Mouse (Mus musculus) thymus, postnatal 0 days (tissue): ENCODE measurements around the gene Dock2. TPM values are rescaled to one million over a fixed set of nuclear protein-coding genes. Genes with fewer than 3 reads are reported as not detected.

Experiments used
- DNase-seq: peaks from one replicate; pipeline ENCODE4 v3.0.0-alpha.2; 2015; ENCODE audit warnings: low spot score
- polyA plus RNA-seq: library from polyadenylated mRNA; unstranded; fragments of >200 nt; fragmentation: Nextera tagmentation; extraction: Ambion mirVana; gene quantifications from 2 replicates; pipeline ENCODE4 v1.2.1, GENCODE M21; 2015

The Dock2 gene
- polyA plus RNA-seq, 1 experiment from 2014 or later = 56.7 TPM

DNA sequence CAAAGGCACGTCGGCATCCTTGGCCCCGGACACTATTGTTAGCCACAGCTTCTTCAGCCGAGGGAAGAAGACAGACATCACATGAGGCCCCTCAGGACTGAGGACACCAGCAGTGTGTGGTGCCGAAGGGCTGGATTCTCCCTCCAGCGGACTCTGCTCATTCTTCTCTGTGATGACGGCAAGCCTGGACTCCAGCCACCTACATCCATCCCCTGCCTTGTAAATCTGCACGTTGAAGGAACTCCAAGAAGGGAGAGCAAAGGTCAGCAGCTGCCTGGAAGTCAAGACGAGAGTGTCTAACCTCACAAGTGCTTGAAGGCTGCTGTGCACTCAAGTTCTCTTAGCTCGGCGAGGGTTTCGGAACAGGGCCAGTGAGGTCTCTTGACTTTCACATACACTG lies 428.3 kb downstream of the Dock2 start:
- DNase-seq = no peak

DNA sequence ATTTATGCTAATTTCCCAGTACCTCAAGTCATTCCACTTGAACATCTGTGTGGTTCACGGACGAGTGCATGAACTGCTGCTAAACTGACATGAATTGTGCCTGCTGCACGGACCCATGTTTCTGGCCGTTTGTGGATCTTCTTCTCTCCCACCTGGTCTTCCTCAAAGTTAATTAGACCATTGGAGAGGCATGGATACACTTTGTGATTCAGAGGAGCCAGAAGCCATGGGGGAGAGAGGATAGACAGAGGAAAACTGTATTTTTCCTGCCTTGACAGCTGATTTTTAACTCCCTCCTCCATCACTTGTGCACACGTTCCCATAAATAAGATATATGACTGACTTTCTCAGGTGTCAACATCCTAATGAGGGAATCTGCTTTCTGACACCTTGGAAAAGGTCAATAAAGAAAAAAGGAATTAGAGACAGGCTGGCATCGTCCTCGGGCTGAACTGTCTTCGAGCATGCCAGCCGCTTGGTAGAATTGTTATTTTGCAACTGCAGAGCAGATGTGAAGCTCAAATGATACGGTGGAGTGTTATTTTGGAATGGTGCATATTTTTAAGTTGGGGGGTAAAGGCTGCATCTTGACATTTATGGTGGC lies 434.1 kb downstream of the Dock2 start:
- no peak for DNase-seq

DNA sequence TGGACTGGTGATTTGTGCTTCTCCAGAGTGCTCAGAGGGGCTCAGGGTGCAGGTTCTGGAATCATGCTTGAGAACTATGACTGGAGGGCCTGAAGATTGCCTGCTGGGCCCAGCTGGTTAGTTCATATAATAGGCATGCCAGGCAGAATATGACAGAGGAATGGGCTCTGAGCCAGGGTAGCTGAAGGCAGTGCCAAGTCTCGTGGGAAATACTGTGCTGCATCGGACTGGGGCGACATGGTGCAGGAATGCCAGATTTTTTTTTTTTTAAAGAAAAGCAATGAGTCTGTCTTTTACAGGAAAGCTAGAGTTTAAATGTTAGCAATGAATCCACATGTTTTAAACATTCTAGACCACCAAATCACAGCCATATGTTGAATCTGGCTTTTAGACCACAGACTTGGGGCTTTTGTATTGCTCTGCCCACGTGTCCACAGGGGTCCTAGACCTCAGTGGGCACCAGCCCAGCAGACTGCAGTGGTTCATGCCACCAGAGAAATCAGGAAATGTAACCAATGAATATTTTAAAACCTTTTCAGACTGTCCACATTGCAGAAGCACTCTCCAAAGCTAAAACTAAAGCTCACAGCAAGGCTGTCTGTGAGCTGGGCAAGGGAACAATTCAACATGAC lies 435.3 kb downstream of the Dock2 start:
- DNase-seq = no peak

DNA sequence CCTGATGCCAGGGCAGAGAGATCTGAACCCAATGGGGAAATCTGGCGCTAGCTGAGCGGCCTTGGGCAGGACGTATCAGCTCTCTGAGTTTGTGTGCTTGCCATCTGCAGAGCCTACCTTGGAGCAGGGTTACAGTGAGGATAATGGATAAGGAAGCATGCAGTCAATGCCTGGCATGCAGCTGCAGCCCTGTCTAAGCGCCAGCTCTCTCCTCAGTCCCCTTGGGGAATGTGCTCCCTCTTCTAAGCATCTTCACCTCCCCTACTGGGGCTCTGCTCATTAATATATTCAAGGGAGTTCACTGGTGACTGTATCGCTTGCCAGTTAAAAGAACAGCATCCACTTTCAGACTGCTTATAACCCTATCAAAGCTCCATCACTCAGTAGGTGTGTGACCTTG lies 439.4 kb downstream of the Dock2 start:
- no peak for DNase-seq

DNA sequence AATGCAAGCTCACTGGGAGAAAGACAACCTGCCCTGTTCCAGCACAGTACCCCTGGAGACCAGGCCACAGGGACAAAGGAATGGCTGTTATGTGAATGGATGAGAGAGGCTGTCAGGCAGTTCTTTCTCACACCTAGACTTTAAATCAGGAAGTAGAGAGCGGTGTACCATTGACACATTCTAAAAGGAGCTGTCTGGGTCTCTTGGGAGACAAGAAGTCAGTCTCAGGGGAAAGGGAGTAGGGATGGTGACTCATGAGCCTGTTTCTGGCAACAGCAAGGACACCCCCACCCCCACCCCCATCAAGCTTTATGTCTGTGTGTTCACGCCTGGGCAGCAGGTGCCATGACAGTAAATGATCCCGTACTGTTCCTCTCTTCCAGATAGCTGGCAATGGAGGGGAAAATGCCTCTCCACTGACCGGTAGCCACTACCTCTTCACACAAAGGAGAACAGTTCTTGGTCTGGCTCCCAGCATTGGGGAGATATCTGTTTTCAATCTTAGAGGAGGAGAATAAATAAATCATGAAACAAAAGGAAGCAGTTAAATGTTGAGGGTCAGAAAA lies 439.9 kb downstream of the Dock2 start:
- DNase-seq = no peak

DNA sequence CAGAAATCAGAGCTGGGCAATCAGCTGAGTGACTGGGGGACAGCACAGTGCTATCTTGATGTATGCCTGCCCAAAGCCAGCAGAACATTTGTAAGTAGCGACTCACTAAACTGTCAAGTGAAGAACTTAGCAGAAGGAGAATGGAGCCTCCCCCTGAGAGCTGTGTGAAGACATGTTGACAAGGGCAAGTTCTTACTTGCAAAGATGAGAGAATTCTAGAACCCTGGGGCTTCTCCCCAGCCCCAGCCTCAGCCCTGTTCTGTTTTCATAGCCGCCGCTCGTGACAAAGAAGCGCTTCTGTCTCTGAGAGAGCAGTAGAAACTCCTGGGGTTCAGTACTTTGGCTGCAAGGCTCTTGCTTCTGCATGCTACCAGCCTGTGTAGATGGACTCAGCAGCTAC lies 444.0 kb downstream of the Dock2 start:
- DNase-seq = no peak

DNA sequence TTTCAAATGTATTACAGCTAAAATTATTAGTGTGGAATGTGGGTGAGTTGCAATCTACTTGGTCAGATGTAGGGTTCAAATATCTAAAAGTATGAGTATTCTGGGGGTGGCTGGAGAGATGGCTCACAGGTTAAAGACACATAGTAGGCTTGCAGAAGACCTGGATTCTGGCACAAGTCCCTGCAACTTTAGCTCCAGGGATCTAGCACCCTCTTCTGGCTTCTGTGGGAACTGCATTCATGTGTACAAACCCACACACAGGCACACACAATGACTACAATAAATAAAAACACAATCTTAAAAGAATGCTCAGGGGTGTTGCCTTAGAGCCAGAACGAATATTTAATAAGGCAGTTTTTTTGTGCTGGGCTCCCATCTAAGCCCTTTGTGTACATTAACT lies 445.8 kb downstream of the Dock2 start:
- DNase-seq = no peak

DNA sequence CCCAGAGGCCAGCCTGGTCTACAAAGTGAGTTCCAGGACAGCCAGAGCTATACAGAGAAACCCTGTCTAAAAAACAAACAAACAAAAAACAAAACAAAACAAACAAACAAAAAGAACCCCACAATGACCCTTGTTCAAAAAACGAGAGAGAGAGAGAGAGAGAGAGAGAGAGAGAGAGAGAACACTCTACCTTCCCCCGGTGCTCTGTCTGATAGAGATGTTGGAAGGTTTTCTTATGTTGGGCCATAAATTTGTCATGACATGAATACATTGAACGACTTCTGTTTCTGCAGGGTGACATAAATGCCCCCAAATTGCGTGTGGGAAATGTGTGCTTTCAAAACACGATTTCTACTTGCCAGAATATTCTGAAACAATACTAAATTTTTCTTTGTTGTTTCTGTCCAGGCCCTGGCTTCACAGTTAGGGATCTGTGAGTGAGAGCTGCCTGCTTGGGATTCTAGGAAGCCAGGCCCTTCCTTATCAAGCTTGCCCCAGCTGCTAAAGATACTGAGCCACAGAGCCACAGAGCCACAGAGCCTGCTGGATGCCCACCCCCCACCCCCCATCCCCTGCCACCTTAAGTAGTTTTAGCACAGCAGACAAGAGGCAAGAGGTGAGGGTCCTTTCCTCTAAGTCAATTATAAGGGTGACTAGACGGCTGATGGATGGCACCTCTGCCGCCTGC lies 451.2 kb downstream of the Dock2 start:
- DNase-seq = no peak

DNA sequence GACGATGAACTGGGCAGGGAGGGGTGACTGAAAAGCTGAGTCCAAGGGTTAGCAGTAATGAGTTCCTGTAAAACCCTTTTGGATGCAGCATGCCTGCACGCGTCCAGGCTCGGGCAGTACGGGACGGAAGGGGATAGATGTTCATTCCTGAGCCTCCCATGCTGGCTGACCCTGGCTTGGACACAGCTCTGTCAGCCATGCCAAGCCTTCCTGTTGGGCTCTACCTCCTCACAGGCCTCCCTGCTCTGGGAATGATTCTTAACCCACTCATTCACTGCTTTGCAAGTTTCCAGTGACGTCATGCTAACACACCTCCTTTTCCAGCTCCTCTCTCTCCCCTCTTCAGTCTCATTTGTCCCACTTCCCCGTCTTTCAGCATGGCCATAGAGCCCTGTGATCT lies 460.0 kb downstream of the Dock2 start:
- no peak for DNase-seq

DNA sequence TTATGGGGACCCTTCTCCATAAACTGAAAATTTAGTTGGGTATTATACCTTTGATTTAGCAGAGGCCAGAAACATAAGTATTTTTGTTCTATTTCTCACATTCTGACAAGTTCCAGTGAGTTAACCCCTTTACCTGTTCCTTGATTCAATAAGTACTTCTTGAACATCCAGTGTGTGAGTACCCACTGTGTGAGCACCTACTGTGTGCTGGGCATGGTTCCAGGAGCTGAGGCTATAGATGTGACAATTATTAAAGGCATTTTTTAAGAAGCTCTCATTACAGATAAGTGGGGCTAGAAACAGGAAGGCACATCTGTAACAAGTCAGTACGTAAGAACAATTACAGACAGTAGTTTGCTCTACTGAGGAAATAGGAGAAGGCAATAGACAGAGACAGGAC lies 464.4 kb downstream of the Dock2 start:
- no peak for DNase-seq

DNA sequence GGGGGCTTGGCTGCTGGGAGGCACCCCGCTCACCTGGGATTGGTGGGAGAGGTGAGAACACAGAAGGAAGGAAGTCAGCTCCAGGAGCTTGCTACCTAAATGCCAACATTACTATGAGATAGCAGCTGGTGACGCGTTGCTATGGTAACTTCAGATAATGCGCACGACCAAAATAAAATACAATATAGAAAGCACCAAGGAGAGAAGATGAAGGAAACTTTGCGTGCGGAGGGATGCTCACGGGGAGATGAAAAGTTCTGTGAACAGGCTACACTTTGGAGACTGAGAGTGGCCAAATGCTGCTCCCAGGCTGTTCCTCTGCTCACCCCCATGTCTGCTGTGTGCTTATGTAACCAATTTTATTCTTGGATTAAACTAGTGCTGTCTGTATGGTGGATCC lies 466.7 kb downstream of the Dock2 start:
- DNase-seq = no peak

DNA sequence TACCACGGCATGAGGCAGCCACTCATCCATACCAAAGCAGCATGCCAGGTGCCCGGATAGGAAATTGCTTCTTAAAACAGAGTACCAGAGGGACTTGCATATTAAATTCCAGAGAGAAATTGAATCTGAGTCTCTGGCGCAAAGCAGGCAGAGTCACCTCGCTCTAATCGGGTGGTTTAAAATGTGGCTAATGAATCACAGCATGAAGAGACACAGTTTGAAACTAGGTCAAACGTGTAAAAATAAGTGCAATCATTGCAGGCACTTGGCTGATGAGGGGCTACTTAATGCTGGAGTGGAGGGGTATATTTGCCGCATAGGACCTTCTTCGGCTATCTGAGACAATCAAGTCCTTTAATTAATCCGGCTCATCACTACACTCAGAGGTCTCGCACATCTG lies 467.5 kb downstream of the Dock2 start:
- DNase-seq = no peak

DNA sequence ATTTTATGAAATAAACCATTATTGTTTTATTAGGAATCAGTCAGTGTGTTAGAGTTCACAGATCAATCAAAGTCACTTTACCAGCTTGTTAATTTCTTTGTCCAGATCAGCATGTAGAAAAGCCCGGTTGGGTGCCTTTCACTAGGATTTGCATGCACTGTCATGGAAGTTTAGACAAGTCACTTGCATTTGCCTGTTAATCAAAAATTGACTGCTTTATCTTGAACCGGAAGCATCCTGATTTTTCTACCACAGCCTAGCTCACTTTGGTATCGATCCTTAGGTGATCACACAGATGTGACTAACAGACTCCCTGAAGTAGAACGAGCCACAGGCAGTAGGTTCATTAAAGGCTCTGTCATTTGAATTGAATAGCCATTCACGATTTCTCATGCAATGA lies 468.3 kb downstream of the Dock2 start:
- DNase-seq = no peak

DNA sequence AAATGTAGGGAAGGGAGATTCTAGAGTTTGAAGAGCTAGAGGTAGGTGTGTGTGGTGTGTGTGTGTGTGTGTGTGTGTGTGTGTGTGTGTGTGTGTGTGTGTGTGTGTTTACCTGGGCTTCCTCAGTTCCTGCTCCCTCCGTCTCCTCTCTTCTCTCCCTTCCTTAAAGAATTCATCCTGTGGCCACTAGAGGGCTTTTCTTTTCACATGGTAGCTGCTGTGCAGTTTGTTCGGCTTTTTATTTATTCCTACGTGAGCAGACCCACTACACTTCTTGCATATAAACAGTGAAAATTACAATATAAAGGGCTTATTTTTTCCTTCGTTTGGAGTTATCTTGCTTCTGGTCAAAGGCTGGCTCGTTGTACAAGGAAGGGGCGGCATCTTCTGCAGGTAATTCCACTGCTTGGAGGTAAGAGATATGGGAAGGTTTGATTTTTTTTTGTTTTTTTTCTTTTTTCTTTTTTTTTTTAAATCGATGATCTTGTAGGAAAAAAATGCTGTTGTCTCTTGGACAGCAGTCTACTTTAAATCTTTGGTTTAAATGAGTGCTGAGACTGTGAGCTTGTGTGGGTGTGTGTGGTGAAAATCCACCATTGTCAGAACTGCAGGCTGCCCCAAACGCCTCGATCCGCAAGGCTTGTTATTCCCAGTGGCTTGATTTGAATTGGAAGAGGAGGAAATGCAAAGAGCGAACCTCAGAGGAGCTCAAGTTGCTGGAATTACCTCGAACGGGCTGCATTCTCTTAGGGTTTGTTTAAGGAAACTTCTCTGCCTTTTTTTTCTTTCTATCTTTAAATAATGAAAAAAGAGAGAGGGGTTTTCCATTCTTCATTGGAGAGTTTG lies 468.9 kb downstream of the Dock2 start, which contains the start of gene Fam196b:
Fam196b (plus strand) TSS at position 289 of the 846 bp plus-strand sequence.
- peak; percentile 9 for DNase-seq

DNA sequence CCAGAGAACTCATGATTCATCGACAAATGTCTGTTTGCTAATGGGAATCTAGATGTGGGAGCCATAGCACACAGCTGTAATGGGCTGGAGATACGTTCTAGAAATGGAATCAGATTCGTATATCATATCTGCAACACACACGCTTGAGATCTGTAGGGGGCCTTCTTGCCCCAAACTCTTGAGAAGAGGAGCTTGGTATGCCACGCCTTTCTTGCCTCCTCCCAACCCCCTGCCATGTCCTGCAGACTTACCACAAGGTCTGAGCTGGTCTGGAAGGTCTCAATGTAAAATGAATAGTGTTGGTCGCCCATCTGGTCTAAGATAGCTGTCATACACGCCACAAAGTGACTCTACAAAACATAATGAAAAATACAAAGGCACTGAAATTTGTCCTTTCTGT lies 471.5 kb downstream of the Dock2 start:
- DNase-seq = no peak

DNA sequence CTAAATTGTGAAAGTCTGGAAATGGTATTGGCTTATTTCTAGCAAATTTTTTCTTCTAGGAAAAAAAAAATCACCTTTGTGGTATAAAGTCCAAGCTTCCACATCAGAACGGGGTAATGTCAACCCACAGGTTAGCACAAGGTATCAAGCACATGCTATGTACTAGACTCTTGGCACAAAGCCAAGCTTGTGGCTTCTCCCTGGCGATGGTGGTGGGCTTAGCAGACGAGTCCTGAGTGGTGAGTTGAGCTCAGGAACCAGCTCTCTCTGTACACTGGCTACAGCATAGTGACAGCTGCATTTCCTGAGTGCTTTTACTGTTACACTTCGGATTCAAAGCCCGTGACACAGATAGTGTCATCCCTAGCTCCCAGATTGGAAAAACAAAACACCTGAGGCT lies 472.0 kb downstream of the Dock2 start:
- DNase-seq = no peak

DNA sequence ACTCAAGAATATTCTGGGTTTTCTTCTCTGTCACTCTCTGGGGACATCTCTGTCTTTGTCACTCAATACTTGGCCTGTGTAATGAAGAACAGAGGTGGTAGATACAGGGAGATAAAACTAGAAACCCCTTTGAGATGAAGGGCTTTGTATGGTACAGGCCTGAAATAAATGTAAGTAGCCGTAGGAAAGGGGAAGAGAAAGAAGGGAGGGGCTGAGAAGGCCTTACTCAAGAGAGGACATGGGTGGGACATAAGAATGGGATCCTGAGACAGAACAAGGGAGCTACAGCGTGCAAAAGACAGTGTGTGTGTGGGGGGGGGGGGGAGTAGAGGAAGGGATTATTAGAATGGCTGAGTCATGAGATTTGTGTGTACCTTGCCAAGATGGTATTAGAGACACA lies 474.3 kb downstream of the Dock2 start:
- DNase-seq = no peak

DNA sequence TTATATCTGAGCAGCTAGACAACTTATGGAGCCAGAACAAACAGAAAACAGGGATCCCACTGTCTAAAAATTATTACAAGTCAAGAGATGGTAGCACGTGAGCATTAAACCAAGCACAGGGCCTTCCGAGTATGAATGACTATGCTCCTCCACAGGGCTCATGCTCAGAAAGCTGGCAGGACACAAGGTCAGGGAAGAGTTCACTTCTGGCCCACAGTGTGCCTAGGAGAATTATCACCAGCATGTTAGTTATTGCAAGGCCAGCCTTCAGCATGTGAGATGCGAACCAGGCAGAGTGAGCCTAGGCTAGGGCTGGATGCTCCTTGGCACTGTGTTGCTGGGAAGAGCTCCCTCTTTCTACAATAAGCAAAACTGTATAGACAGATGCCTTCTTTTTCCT lies 475.0 kb downstream of the Dock2 start:
- DNase-seq = no peak

DNA sequence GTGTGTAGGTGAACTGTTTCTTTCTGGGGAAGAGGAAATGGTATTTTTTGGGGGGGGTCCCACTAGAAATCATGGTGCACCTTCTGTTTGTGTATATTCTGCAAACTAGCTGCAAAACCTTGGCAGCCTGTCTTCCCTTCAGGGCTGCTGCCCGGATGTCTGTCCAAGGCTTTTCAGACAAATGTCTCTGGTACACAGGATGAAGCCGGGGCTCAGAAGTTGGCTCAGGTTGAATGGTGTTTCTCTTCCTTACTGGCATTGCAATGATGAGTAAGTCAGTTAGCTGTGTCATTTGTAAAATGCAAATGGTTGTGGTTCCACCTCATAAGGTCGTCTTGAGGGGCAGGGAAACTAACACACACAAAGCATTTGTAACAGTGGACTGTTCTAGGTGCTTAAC lies 477.5 kb downstream of the Dock2 start:
- no peak for DNase-seq

DNA sequence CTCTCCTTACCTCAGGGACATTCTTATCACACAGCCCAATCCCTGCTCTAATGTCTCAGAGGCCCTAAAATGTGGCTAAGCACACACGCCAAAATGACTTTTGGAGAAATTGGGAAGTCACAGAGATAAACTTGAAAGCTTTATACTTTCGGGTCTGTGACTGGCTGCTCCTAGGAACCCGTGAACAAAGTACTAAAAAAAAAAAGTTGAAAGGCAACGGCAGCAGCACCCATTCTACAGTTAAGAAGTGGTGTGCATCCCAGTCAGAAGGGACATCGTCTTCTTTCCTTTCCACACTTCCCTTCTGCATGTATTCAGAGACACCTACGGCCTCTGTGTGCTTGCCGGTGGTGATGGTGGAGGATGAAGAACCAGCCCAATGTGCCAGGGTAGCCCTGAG lies 483.6 kb downstream of the Dock2 start:
- DNase-seq = no peak

DNA sequence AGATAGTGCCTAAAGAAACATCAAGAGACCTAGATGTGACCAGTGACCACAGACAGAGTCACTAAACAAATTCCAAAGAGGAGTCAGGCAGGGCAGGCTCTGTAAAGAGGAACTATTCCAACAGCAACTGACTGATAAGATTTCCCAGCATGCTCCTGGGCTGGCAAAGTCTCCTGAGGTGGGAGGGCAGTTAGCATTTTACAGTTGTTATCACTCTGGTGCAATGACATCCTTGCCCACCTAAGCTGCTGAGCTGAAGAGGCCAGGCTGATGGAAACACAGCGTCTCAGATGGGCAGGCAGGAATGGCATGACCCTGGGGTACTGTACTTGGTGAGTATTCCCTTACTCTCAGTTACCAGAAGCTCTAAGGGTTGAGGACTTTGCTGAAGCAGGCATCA lies 484.1 kb downstream of the Dock2 start:
- DNase-seq = no peak
